Mouse (Mus musculus): ENCODE measurements around the gene Rubcn.

DNA sequence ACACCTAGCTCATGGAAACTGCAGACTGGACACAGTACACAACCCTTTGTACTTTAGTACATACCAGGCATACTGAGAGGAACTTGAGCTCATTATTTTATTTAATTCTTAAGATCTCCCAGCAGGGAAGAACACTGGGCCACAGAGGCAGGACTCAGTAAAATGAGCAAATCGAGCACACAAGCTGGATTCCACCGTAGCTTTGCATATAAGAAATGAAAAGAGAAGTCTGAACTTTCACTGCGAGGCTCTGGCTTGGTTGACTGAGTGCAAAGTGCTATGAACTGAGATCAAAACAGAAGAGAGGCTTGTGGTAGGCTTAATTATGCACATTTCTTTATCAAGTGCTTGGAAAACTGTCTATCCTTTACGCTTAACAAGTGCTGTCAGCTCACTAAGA lies 12.2 kb downstream of the Rubcn start:
- TF ChIP-seq CTCF (IDR thresholded peaks at IDR 0.05; ENCODE audit: control insufficient read depth, insufficient read depth, insufficient read length) = no peak
- TF ChIP-seq MYOG (IDR thresholded peaks at IDR 0.05; ENCODE audit: control insufficient read depth, extremely low read depth, insufficient read length) = no peak
- TF ChIP-seq USF1 (IDR thresholded peaks at IDR 0.05; ENCODE audit: low read depth) = no peak
- no peak for TF ChIP-seq CEBPB (IDR thresholded peaks at IDR 0.05; ENCODE audit: low read depth)
